Comparison of ENCODE assay signal across 22 mouse cellular contexts in the genomic region with DNA sequence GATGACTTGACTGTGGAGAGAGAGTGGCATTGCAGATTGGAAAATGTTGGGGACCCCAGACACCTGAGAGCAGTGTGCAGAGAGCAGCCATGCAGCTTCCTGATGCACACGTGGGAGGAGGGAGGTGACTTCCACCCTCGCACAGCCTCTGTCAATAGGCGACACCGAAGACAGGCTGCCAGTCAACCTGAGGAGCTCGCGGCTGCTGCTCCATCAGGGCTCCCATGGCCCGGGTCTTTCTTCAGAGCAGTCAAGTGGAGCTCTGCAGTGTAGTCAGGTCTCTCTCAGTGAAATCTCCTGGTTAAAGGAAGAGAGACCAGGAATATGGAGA.
DNase-seq lines count a peak whose midpoint lies in the region; ATAC-seq and TF ChIP-seq lines count a peak whose summit lies in the region.
"Had no signal": no experiment of that assay in that cellular context is flagged by ENCODE, and none has a peak within 500 bp of the region (broad histone marks: within the 10 kb centered on the region; RNA-seq: fewer than 3 reads in every experiment).

No protein-coding gene starts in this region.

- no peaks in the 10 kb centered on the region for H3K9me3 ChIP-seq in forebrain, postnatal 0 days (ENCODE audit: low read length)
- no peaks in the 10 kb centered on the region for H3K9me3 ChIP-seq in forebrain, embryonic 14.5 days (replicated peaks; ENCODE audit: control insufficient read depth, low read length)
- no peaks in the 10 kb centered on the region for H3K9me3 ChIP-seq in midbrain, embryonic 13.5 days
- H3K9me3 ChIP-seq in midbrain, embryonic 15.5 days = no peaks in the 10 kb centered on the region
- H3K9me3 ChIP-seq in intestine, embryonic 14.5 days (ENCODE audit: control insufficient read depth, low read length) = no peaks in the 10 kb centered on the region
- no peaks in the 10 kb centered on the region for H3K9me3 ChIP-seq in liver, embryonic 14.5 days (ENCODE audit: control insufficient read depth, low read length)
- H3K9me3 ChIP-seq: stomach, embryonic 15.5 days had no signal

- TF ChIP-seq CTCF in forebrain, postnatal 0 days (IDR thresholded peaks at IDR 0.05; ENCODE audit: low read depth) = no peak
- no peak for TF ChIP-seq CTCF in liver, embryonic 14.5 days (IDR thresholded peaks at IDR 0.05; ENCODE audit: low read depth)

- TF ChIP-seq EP300 in liver, embryonic 14.5 days (IDR thresholded peaks at IDR 0.05; ENCODE audit: low read depth) = no peak

- H3K27ac ChIP-seq in forebrain, postnatal 0 days (ENCODE audit: low read depth, low read length) = no peak overlapping the region
- H3K27ac ChIP-seq in forebrain, embryonic 14.5 days (ENCODE audit: low read depth, low read length) = no peak overlapping the region
- 0 out of 2 replicates have a peak overlapping the region, but pooled peaks have one; percentile 39 for H3K27ac ChIP-seq in midbrain, embryonic 13.5 days
- no peak overlapping the region for H3K27ac ChIP-seq in midbrain, embryonic 15.5 days
- H3K27ac ChIP-seq in intestine, embryonic 14.5 days (ENCODE audit: low read depth) = no peak overlapping the region
- H3K27ac ChIP-seq in liver, embryonic 14.5 days = no peak overlapping the region
- H3K27ac ChIP-seq: hindbrain, embryonic 14.5 days; stomach, embryonic 15.5 days had no signal

- 50% methylated on average over 7 of the region's 7 CpGs for WGBS in forebrain, postnatal 0 days
- 48% methylated on average over 7 of the region's 7 CpGs for WGBS in forebrain, embryonic 14.5 days
- WGBS in midbrain, embryonic 13.5 days = 53% methylated on average over 7 of the region's 7 CpGs
- WGBS in midbrain, embryonic 15.5 days = 35% methylated on average over 7 of the region's 7 CpGs
- 58% methylated on average over 7 of the region's 7 CpGs for WGBS in intestine, embryonic 14.5 days
- WGBS in liver, embryonic 14.5 days (ENCODE audit: insufficient replicate concordance) = 71% methylated on average over 7 of the region's 7 CpGs

- no peak for DNase-seq in forebrain, postnatal 0 days
- no peak for DNase-seq in forebrain, embryonic 14.5 days (ENCODE audit: low spot score)
- no peak for DNase-seq in intestine, embryonic 14.5 days (ENCODE audit: low spot score)
- no peak for DNase-seq in liver, embryonic 14.5 days (ENCODE audit: low read depth in 3 of 3, low spot score in 3 of 3)
- DNase-seq in spleen, postnatal 4 days (ENCODE audit: low spot score in 2 of 2) = no peak
- DNase-seq in right cerebral cortex, postnatal 25 days = no peak
- DNase-seq: adrenal gland, adult 2 months; cerebellum, adult 8-10 months; gastrocnemius, postnatal 14 days; heart, postnatal 14 days; kidney, adult 9 months; kidney, postnatal 10 days; lung, embryonic 14.5 days; lung, postnatal 14 days; right cerebral cortex, postnatal 4 days; thymus, adult 2 months had no signal

- no peaks in the 10 kb centered on the region for H3K36me3 ChIP-seq in forebrain, postnatal 0 days (ENCODE audit: insufficient read depth)
- no peaks in the 10 kb centered on the region for H3K36me3 ChIP-seq in forebrain, embryonic 14.5 days (ENCODE audit: control insufficient read depth, insufficient read depth, low read length)
- H3K36me3 ChIP-seq in midbrain, embryonic 13.5 days = no peaks in the 10 kb centered on the region
- H3K36me3 ChIP-seq in midbrain, embryonic 15.5 days (replicated peaks) = no peaks in the 10 kb centered on the region
- no peaks in the 10 kb centered on the region for H3K36me3 ChIP-seq in intestine, embryonic 14.5 days (ENCODE audit: control insufficient read depth, insufficient read depth, low read length)
- H3K36me3 ChIP-seq in liver, embryonic 14.5 days (replicated peaks; ENCODE audit: control insufficient read depth, insufficient read depth, low read depth) = no peaks in the 10 kb centered on the region
- H3K36me3 ChIP-seq: stomach, embryonic 15.5 days had no signal

- no peak overlapping the region for H3K4me3 ChIP-seq in forebrain, postnatal 0 days (ENCODE audit: low read depth, low read length)
- H3K4me3 ChIP-seq in forebrain, embryonic 14.5 days (ENCODE audit: low read depth, low read length) = no peak overlapping the region
- H3K4me3 ChIP-seq in midbrain, embryonic 13.5 days (replicated peaks) = no peak overlapping the region
- H3K4me3 ChIP-seq in midbrain, embryonic 15.5 days = no peak overlapping the region
- H3K4me3 ChIP-seq in intestine, embryonic 14.5 days (ENCODE audit: low read depth, low read length) = no peak overlapping the region
- no peak overlapping the region for H3K4me3 ChIP-seq in liver, embryonic 14.5 days (ENCODE audit: insufficient read depth in 1 of 2, low read depth in 2 of 2, low read length in 2 of 2)
- H3K4me3 ChIP-seq: stomach, embryonic 15.5 days had no signal

- no peaks in the 10 kb centered on the region for H3K4me1 ChIP-seq in forebrain, postnatal 0 days (ENCODE audit: insufficient read depth)
- peaks cover 13% of the 10 kb centered on the region for H3K4me1 ChIP-seq in forebrain, embryonic 14.5 days (ENCODE audit: control insufficient read depth, insufficient read depth, low read length)
- peaks cover 54% of the 10 kb centered on the region for H3K4me1 ChIP-seq in midbrain, embryonic 13.5 days (replicated peaks)
- H3K4me1 ChIP-seq in midbrain, embryonic 15.5 days = peaks cover 28% of the 10 kb centered on the region
- H3K4me1 ChIP-seq in intestine, embryonic 14.5 days (replicated peaks; ENCODE audit: control insufficient read depth, insufficient read depth, low read length) = peaks cover 17% of the 10 kb centered on the region
- peaks cover 0 to 21% of the 10 kb centered on the region in 2 experiments; a peak in 2 of 4 replicates for H3K4me1 ChIP-seq in liver, embryonic 14.5 days (replicated peaks; ENCODE audit: control insufficient read depth in 2 of 2, insufficient read depth in 2 of 2, low read length in 1 of 2)

- ATAC-seq in forebrain, postnatal 0 days = peak; percentile 51; the same call in 1 of the 2 replicates
- ATAC-seq in forebrain, embryonic 14.5 days = no peak
- ATAC-seq in midbrain, embryonic 13.5 days = no peak
- no peak for ATAC-seq in midbrain, embryonic 15.5 days (replicated peaks)
- ATAC-seq in intestine, embryonic 14.5 days (replicated peaks; ENCODE audit: low FRiP score, low TSS enrichment, low read depth) = 0 out of 2 replicates have a peak, but pooled peaks have one; percentile 58
- ATAC-seq in liver, embryonic 14.5 days (ENCODE audit: insufficient read depth) = 0 out of 2 replicates have a peak, but pooled peaks have one; percentile 11
- ATAC-seq: activated CD4-positive, CD25-positive, alpha-beta regulatory T cell, adult 4 months had no signal

- H3K9ac ChIP-seq in forebrain, postnatal 0 days = no peak overlapping the region
- H3K9ac ChIP-seq in forebrain, embryonic 14.5 days (ENCODE audit: low read length) = no peak overlapping the region
- H3K9ac ChIP-seq in midbrain, embryonic 13.5 days (replicated peaks) = no peak overlapping the region
- H3K9ac ChIP-seq in midbrain, embryonic 15.5 days = no peak overlapping the region
- no peak overlapping the region for H3K9ac ChIP-seq in intestine, embryonic 14.5 days (ENCODE audit: low read length)
- H3K9ac ChIP-seq in liver, embryonic 14.5 days (replicated peaks) = no peak overlapping the region
- H3K9ac ChIP-seq: hindbrain, embryonic 14.5 days; lung, embryonic 14.5 days; stomach, embryonic 15.5 days had no signal

- H3K27me3 ChIP-seq in forebrain, postnatal 0 days (ENCODE audit: insufficient read depth, low read length) = no peaks in the 10 kb centered on the region
- no peaks in the 10 kb centered on the region for H3K27me3 ChIP-seq in forebrain, embryonic 14.5 days (replicated peaks; ENCODE audit: control insufficient read depth, insufficient read depth, low read length)
- H3K27me3 ChIP-seq in midbrain, embryonic 13.5 days = no peaks in the 10 kb centered on the region
- H3K27me3 ChIP-seq in midbrain, embryonic 15.5 days (replicated peaks) = no peaks in the 10 kb centered on the region
- H3K27me3 ChIP-seq in intestine, embryonic 14.5 days (replicated peaks; ENCODE audit: control insufficient read depth, insufficient read depth, low read length) = no peaks in the 10 kb centered on the region
- H3K27me3 ChIP-seq in liver, embryonic 14.5 days (ENCODE audit: control insufficient read depth, insufficient read depth, low read length) = no peaks in the 10 kb centered on the region
- H3K27me3 ChIP-seq: CH12.LX; stomach, embryonic 15.5 days had no signal

- no peak overlapping the region for H3K4me2 ChIP-seq in forebrain, postnatal 0 days (ENCODE audit: low read depth)
- no peak overlapping the region for H3K4me2 ChIP-seq in forebrain, embryonic 14.5 days (ENCODE audit: low read length)
- no peak overlapping the region for H3K4me2 ChIP-seq in midbrain, embryonic 13.5 days (replicated peaks)
- no peak overlapping the region for H3K4me2 ChIP-seq in midbrain, embryonic 15.5 days
- H3K4me2 ChIP-seq in intestine, embryonic 14.5 days (ENCODE audit: low read length) = no peak overlapping the region
- H3K4me2 ChIP-seq in liver, embryonic 14.5 days (ENCODE audit: low read depth) = no peak overlapping the region
- H3K4me2 ChIP-seq: hindbrain, embryonic 14.5 days; lung, embryonic 14.5 days; stomach, embryonic 15.5 days had no signal

Comparison
In these comparisons a context has a peak if more than half of its experiments do, and no peak if none do; other contexts are left out.
1. ATAC-seq: peak in forebrain, postnatal 0 days (single experiment), intestine, embryonic 14.5 days (single experiment) and liver, embryonic 14.5 days (single experiment); none in forebrain, embryonic 14.5 days (single experiment), midbrain, embryonic 13.5 days (single experiment) and midbrain, embryonic 15.5 days (single experiment).